Mouse (Mus musculus) macrophage (primary cell): ENCODE measurements around the gene Baiap2l2. TPM values are rescaled to one million over a fixed set of nuclear protein-coding genes. Genes with fewer than 3 reads are reported as not detected.

Experiments
- H3K27ac ChIP-seq: fragments of 350-480 bp; formaldehyde crosslinking; 2 replicates; pipeline ENCODE4 v1.9.0; 2021
- H3K36me3 ChIP-seq: fragments of 350-480 bp; formaldehyde crosslinking; 2 replicates; pipeline ENCODE4 v1.9.0; 2021; ENCODE audit errors: inconsistent target
- H3K4me3 ChIP-seq: fragments of 350-480 bp; formaldehyde crosslinking; 2 replicates; pipeline ENCODE4 v1.9.0; 2021; ENCODE audit errors: inconsistent target
- H3K79me2 ChIP-seq: fragments of 350-480 bp; formaldehyde crosslinking; 2 replicates; pipeline ENCODE4 v1.9.0; 2021; ENCODE audit errors: inconsistent target
- WGBS: methylation state at CpG from one replicate; pipeline ENCODE4 v1.1.7; 2026; ENCODE audit warnings: inconsistent platforms; ENCODE audit not compliant: missing documents; 5-methylcytosine and 5-hydroxymethylcytosine counted together
- polyA plus RNA-seq: library from polyadenylated mRNA; stranded (reverse); fragments of 250-400 nt; gene quantifications from 3 replicates; pipeline ENCODE4 v1.2.4, GENCODE M21; 2018; ENCODE audit warnings: inconsistent platforms

Baiap2l2 gene
- polyA plus RNA-seq, 1 experiment from 2014 or later, result not detected

DNA sequence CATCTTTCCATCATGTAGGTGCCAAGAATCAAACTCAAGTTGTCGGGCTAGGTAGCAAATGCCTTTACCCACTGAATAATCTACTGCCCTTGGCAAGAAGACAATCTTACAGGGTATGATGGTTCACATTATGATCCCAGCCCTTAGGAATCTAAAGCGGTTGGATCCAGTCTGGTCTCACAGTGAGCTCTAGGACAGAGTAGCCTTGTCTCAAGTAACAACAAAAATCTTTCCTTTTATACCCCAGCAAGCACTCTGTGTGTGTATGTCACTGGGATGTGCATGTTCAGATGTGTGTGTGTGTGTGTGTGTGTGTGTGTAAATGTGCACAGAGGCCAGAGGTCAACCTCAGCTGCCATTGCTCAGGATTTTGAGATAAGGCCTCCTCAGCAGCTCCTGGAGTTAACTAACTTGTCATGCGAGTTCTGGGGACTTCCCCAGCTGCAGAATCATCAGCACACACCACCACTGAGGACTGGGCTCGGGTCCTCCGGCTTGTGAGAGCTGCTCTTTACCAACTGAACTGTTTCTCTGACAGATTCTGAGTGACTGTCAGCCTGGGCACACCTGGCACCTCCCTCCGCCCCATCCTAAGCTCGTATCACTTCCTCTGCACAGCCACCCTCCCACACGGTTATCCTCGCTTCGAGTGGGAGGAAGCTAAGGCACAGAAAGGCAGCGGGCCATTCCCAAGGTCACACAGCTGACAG is 37.1 kb upstream of the Baiap2l2 start:
- H3K36me3 ChIP-seq, result no peaks in the 10 kb centered on the region
- H3K4me3 ChIP-seq, result no peak overlapping the region
- H3K27ac ChIP-seq, result no peak overlapping the region
- 67% methylated on average over 11 of the region's 11 CpGs for WGBS
- H3K79me2 ChIP-seq, result no peaks in the 10 kb centered on the region

DNA sequence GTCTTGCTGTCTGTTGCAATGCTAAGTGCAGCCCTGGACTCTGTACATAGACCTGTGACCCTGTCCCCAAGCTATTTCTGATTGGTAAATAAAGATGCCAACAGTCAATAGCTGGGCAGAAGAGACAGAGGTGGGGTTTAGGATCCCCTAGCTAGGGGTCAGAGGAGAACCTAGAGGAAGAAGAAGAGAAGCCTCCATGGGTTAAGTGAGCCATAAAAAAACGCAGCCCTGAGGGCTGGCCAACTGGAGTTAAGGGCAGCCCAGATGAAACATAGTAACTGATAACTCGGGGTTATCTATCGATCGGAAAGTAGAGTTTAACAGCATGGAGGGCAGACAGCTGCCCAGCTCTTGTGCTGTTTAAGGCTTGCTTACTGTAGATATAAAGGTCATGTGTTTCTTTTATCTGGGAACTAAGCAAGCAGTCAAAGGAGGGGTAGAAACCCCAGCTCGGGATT is 36.4 kb upstream of the Baiap2l2 start:
- H3K36me3 ChIP-seq, result no peaks in the 10 kb centered on the region
- no peak overlapping the region for H3K27ac ChIP-seq
- 90% methylated on average over 5 of the region's 5 CpGs for WGBS
- H3K79me2 ChIP-seq, result no peaks in the 10 kb centered on the region
- no peak overlapping the region for H3K4me3 ChIP-seq

DNA sequence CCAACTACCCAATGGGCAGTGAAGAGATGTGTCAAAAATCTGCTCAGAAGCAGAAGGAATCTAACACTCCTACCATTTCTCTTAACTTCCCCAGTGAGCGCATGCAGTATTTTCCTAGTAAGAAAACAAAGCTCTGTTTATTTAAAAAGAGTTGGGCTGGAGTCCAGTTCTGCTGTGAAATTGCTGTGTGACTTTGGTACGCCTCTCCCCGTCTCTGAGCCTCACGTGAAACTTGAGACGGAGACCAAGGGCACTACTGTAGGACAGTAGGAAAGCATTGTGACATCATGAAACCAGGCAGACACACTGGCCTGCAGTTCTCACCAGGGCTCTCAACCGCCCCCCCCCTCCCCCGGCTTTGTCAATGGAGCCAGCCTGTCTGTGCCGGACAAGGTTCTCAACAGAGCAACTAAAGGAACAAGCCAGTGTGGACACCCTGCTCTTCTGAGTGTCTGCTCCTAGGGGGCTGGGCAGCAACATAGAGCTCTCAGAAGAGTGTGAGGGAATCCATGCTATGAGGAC is 28.6 kb upstream of the Baiap2l2 start:
- H3K79me2 ChIP-seq, result no peaks in the 10 kb centered on the region
- H3K36me3 ChIP-seq, result no peaks in the 10 kb centered on the region
- no peak overlapping the region for H3K4me3 ChIP-seq
- H3K27ac ChIP-seq, result no peak overlapping the region
- 96% methylated on average over 8 of the region's 8 CpGs for WGBS

DNA sequence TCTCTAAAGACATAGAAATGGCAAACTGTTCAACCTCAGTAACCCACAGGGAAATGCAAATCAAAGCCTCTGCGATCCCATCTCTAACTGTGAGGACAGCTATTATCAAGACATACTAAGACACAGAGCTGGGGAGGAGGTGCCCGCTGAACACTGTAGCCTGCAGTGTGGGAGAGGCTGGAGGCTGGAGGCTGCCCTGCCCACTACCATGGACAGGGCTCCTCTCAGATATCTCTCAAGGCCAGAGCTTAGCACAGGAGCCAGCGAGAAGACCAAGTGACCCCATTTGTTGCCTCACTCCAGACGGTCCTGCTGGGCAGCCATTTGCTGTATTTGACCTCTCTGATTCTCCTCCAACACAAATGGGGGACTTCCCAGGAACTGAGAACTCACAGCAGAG is 22.5 kb upstream of the Baiap2l2 start:
- H3K79me2 ChIP-seq, result no peaks in the 10 kb centered on the region
- 100% methylated on average over 4 of the region's 4 CpGs for WGBS
- H3K36me3 ChIP-seq, result no peaks in the 10 kb centered on the region
- H3K4me3 ChIP-seq, result no peak overlapping the region
- no peak overlapping the region for H3K27ac ChIP-seq

DNA sequence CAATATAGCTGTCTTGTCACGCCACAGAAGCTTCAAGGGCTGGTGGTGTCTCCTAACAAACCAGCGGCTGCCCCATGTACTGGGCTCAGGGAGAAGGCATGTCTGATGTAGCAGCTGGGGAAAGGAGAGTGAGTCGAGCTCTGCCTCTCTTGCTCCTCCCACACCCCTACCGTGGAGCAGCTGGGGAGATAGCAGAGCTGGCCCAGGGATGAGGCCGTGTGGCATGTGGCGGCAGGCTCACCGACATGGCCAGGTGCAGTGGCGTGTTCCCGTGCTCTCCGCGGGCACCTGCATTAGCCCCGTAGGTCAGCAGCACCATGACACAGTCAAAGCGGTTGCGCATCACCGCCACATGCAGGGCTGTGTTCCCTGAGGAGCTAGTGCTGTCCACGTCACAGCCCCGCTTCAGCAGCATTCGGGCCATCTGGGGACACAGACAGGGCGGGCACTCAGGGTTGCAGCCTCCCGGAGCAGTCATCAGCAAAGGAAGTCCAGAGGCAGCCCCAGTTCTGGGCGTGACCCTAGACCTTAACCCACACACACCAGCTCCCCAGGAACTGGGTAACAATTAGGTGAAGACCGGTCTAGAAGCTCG is 20.8 kb upstream of the Baiap2l2 start:
- H3K79me2 ChIP-seq, result no peaks in the 10 kb centered on the region
- 94% methylated on average over 23 of the region's 23 CpGs for WGBS
- H3K27ac ChIP-seq, result no peak overlapping the region
- no peak overlapping the region for H3K4me3 ChIP-seq
- no peaks in the 10 kb centered on the region for H3K36me3 ChIP-seq

DNA sequence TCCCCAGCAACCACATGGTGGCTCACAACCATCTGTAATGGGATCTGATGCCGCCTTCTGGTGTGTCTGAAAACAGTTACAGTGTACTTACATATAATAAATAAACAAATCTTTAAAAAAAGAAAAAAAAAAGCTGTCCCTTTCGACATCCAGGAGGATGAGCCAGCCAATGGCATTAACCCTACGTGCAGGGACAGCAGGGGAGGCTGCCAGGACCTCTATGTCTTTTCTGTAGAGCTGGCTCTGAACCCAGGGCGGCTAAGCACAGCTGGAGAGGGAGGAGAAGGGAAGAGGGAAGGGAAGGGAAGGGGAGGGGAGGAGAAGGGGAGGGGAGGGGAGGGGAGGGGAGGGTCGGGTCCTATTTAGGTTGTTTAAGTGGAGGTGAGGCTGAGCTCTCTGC is 19.5 kb upstream of the Baiap2l2 start:
- H3K27ac ChIP-seq, result no peak overlapping the region
- no peaks in the 10 kb centered on the region for H3K36me3 ChIP-seq
- H3K79me2 ChIP-seq, result no peaks in the 10 kb centered on the region
- no peak overlapping the region for H3K4me3 ChIP-seq
- 96% methylated on average over 2 of the region's 5 CpGs for WGBS

DNA sequence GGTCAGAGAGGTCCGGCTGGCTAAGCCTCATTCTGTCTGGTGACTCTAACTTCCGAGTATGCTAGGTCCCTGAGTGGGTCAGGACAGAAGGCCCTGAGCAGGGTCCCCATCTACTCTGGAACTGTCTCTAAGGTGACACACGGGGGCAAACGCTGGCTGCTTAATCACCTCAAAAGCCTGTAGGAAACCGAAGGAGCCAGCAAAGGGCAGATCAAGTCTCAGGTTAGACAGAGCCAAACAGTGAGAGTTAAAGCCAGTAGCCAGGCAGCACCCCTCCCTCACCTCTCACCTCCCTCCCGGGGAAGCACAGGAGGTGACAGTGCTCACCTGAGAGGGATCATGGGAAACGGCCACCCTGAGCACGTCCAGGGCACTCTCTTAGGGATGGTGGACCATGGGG is 18.4 kb upstream of the Baiap2l2 start:
- Histone ChIP-seq H3K27ac (no peak overlapping the region), H3K36me3 (no peaks in the 10 kb centered on the region), H3K4me3 (no peak overlapping the region), H3K79me2 (no peaks in the 10 kb centered on the region)
- 92% methylated on average over 8 of the region's 8 CpGs for WGBS

DNA sequence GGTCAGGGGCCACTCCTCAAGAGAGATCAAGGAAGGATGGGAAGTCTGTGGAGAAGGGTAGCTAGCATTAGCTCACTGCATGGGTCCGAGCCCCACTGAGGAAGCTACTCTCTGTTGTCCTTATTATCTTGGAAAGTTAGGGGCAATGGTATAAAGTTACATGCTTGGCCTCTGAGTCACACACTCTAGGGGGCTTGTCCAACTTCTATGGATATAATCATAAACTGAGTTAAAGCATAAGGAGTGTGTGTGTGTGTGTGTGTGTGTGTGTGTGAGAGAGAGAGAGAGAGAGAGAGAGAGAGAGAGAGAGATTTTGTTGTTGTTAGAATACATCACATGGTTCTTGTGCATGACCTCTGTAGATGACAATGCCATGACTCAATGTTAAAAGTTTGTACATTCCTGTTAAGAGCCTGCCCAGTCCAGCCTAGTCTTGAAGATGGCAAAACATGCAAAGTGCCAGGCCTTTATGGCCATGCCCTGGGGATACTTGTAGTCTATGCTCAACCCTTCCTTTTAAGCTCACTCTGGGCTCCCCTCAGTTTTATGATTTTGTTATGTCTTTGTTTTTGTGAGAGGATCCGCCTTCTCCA is 14.3 kb upstream of the Baiap2l2 start:
- Histone ChIP-seq H3K4me3 (no peak overlapping the region), H3K36me3 (no peaks in the 10 kb centered on the region), H3K79me2 (no peaks in the 10 kb centered on the region), H3K27ac (no peak overlapping the region)
- 86% methylated on average over 2 of the region's 2 CpGs for WGBS

DNA sequence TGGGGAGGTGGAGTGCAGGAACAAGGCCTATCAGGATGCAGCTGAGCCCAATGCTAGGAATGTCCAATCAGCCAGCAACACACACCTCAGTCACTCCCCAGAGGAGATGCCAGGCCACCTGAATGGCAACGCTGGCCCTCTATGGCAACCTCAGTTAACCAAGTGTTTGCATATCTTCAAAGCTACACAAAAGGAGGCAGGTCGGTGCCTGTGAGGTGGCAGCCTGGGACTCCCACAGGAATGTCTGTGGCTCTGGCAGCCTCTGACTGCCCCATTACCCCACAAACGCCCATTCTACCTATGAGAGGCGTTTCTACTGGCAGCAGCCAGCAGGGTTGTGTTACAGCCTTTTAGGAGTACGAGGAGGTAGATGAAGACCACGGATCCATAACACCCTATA is 13.2 kb upstream of the Baiap2l2 start:
- Histone ChIP-seq H3K27ac (no peak overlapping the region), H3K36me3 (no peaks in the 10 kb centered on the region), H3K4me3 (no peak overlapping the region), H3K79me2 (no peaks in the 10 kb centered on the region)
- WGBS, result 92% methylated on average over 6 of the region's 6 CpGs

DNA sequence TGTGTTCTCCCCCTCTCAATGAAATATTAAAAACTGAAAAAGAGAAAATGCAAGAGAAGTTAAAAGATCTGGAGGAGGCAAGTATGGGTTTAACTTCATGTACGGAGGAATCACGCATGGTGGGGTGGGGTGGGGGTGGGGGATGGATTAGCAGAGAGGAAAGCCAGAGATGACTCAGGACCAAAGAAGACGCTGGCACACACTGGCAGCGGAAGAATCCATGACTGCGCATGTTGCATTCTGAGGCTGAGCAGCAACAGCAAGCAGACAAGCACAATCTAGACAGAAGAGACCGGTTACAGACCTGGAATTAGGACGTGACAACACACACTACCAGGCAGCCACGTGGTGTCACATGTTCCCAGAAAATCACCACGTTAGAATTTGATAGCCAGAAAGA is 7.4 kb upstream of the Baiap2l2 start:
- no peaks in the 10 kb centered on the region for H3K79me2 ChIP-seq
- no peak overlapping the region for H3K4me3 ChIP-seq
- WGBS, result 87% methylated on average over 8 of the region's 9 CpGs
- no peak overlapping the region for H3K27ac ChIP-seq
- H3K36me3 ChIP-seq, result no peaks in the 10 kb centered on the region

DNA sequence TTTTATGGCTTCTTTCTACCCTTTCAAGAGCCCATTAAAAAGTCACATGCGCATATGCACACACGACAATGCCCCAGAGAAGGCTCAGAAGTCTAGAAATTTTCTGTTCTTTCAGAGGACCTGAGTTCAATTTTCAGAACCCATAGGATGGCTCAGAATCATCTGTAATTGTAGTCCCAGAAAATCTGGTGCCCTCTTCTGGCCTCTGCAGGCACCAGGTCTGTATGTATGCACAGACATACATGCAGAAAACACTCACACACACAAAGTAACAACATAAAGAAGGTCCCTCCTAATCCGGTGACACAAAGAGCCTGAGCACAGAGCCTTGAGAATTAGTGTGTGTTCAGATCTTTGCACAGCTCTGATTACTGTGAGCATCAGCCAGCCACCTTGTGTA is 5.0 kb upstream of the Baiap2l2 start:
- Histone ChIP-seq H3K27ac (no peak overlapping the region), H3K4me3 (no peak overlapping the region), H3K79me2 (no peaks in the 10 kb centered on the region), H3K36me3 (no peaks in the 10 kb centered on the region)
- WGBS, result 89% methylated on average over 3 of the region's 3 CpGs

DNA sequence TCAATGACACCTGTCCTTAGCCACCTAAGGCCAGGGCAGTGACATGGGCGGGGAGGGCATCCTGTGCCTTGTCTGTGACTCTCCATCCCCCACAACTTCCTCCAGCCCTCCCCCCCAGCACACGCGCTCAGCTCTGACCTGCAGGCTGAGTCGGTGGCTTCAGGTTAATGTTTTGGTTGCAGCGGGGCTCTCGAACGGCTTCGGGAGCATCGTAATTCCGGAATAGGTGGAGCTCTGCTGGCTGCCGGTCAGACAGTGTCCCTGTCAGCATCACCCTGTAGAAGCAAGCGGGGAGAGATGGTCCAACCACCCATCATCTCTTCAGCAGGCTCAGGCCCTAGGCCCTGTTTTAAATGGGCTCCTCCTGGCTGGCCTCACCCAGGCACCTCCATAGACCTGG is 4.1 kb upstream of the Baiap2l2 start:
- no peak overlapping the region for H3K27ac ChIP-seq
- H3K79me2 ChIP-seq, result no peaks in the 10 kb centered on the region
- H3K36me3 ChIP-seq, result no peaks in the 10 kb centered on the region
- no peak overlapping the region for H3K4me3 ChIP-seq
- WGBS, result 98% methylated on average over 12 of the region's 12 CpGs

DNA sequence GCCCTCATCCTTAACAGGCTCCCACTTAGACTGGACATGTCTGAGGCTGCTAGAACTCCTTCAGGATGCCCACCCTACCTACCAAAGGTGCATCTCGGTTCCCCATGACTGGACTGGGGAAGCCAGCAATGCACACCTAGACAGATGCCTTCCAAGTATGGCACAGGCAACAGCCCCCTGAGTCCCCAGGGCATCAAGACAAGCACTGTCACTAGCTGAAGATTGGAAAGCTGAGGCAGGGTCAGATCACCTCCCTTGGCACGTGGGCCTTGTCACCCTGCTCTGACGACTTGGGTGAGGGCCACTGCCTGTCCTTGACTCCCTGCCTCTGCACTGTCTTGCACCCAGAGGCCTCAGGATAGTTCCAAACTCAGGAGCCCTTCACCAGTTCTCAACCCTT is 3.0 kb upstream of the Baiap2l2 start:
- 96% methylated on average over 3 of the region's 3 CpGs for WGBS
- H3K27ac ChIP-seq, result no peak overlapping the region
- no peaks in the 10 kb centered on the region for H3K36me3 ChIP-seq
- H3K79me2 ChIP-seq, result no peaks in the 10 kb centered on the region
- no peak overlapping the region for H3K4me3 ChIP-seq

DNA sequence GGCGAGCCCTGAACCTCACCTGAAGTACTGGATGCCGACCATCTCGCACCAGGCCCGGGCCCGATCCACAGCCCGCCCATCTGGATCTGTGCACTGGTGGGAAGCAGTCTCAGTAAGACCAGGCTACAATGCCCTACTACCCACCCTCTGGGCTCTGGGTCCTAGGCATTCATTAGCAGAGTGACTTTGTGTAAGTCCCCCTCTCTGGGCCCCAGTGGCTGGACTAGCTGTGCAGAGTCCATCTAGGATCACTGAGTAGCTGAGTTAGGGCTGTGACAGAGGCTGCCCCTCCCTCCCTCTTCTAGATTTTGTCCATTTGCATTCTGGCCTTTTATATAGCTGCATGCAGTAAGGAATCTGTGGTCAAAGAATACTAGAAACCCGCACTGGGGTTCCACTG is 1.8 kb upstream of the Baiap2l2 start:
- Histone ChIP-seq H3K36me3 (no peaks in the 10 kb centered on the region), H3K79me2 (no peaks in the 10 kb centered on the region), H3K27ac (no peak overlapping the region), H3K4me3 (no peak overlapping the region)
- WGBS, result 92% methylated on average over 3 of the region's 7 CpGs

DNA sequence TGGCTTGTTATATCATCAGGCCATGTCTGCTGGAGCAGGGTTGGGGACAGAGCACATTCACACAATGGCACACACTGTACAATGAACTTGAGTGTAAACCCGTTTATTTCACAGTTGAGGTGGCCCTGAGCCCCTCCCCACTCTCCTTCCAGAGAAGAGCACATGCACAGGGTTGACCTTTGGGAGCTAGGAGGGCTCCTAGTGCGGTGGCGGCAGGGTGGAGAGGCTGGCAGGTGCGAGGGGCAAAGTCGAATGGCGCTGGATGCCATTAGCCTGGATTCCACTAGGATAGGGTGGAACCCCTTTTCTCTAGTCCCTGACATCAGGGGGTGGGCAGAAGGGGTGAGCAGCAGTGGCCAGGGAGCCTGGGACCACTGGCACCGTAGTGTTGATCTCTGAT is 804 bp upstream of the Baiap2l2 start:
- Histone ChIP-seq H3K27ac (no peak overlapping the region), H3K36me3 (no peaks in the 10 kb centered on the region), H3K4me3 (no peak overlapping the region), H3K79me2 (no peaks in the 10 kb centered on the region)
- WGBS, result 96% methylated on average over 7 of the region's 7 CpGs
